Mouse (Mus musculus): ENCODE measurements around the gene Rab34.

DNA sequence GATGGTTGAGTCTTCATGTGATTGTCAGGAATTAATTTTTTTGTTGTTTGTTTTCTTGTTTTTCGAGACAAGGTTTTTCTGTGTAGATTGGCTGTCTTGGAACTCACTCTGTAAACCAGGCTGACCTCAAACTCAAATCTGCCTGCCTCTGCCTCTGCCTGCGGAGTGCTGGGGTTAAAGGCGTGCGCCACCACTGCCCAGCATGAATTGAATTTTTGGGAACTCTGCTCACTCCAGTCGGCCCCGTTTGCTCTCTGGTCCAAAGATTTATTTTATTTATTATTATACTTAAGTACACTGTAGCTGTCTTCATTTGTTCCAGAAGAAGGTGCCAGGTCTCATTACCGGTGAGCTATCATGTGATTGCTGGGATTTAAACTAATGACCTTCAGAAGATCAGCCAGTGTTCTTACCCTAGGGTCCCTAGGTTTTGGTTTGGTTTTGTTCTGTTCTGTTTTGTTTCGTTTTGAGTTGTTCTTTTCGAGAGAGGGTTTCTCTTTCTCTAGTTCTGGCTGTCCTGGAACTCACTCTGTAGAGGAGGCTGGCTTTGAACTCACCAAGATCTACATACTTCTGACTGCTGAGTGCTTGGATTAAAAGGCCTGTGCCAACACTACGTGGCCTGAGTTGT is 4.2 kb upstream of the Rab34 start:
- no peak for TF ChIP-seq ZNF384 (IDR thresholded peaks at IDR 0.05; ENCODE audit: low read depth, low read length)
- TF ChIP-seq JUND (conservative IDR thresholded peaks at IDR 0.05; ENCODE audit: low read depth, low read length): peak; percentile 90
- TF ChIP-seq ZMIZ1 (IDR thresholded peaks at IDR 0.05; ENCODE audit: low read depth, low read length): no peak
- no peak for TF ChIP-seq MAFK (IDR thresholded peaks at IDR 0.05; ENCODE audit: insufficient replicate concordance, low read length)
